Comparison of ENCODE assay signal across 18 mouse cellular contexts in genomic region chr4:149150256-149150655, GRCm38 (mm10). TPM values are rescaled to one million over a fixed set of nuclear protein-coding genes. Genes with fewer than 3 reads are reported as not detected.
A peak's percentile ranks its signal among the peaks of the same experiment; 100 is the strongest.
DNase-seq lines count a peak whose midpoint lies in the region; ATAC-seq and TF ChIP-seq lines count a peak whose summit lies in the region.
"Had no signal": no experiment of that assay in that cellular context is flagged by ENCODE, and none has a peak within 500 bp of the region (broad histone marks: within the 10 kb centered on the region; RNA-seq: fewer than 3 reads in every experiment).

No protein-coding gene starts in this region.

- TF ChIP-seq CTCF in gastrocnemius, adult 2 months (IDR thresholded peaks at IDR 0.05): no peak

- no peak overlapping the region for H3K4me3 ChIP-seq in gastrocnemius, adult 2 months
- H3K4me3 ChIP-seq in liver, embryonic 16.5 days (ENCODE audit: low read depth, low read length): no peak overlapping the region
- H3K4me3 ChIP-seq in forebrain, embryonic 10.5 days: no peak overlapping the region
- H3K4me3 ChIP-seq: embryonic facial prominence, embryonic 15.5 days; heart, embryonic 15.5 days; hindbrain, embryonic 15.5 days; lung, embryonic 15.5 days; neural tube, embryonic 13.5 days had no signal

- 68% methylated on average over 11 of the region's 11 CpGs for WGBS in liver, embryonic 16.5 days (ENCODE audit: insufficient replicate concordance)
- 89% methylated on average over 11 of the region's 11 CpGs for WGBS in forebrain, embryonic 10.5 days

- peak; percentile 64 for ATAC-seq in liver, embryonic 16.5 days (ENCODE audit: low read depth)
- ATAC-seq: forebrain, embryonic 14.5 days had no signal

- intact Hi-C loops in gastrocnemius, adult 2 months (cut with DNase I): no loop called here

- peak overlapping the region; percentile 74 for H3K27ac ChIP-seq in gastrocnemius, adult 2 months
- peak overlapping the region; percentile 48; the same call in 1 of the 2 replicates for H3K27ac ChIP-seq in liver, embryonic 16.5 days (ENCODE audit: low read length)
- no peak overlapping the region for H3K27ac ChIP-seq in forebrain, embryonic 10.5 days
- H3K27ac ChIP-seq: embryonic facial prominence, embryonic 15.5 days; heart, embryonic 15.5 days; hindbrain, embryonic 15.5 days; lung, embryonic 15.5 days; neural tube, embryonic 13.5 days had no signal

- H3K36me3 ChIP-seq in liver, embryonic 16.5 days (ENCODE audit: control insufficient read depth, insufficient read depth): peaks cover 24% of the 10 kb centered on the region
- peaks cover 64% of the 10 kb centered on the region for H3K36me3 ChIP-seq in forebrain, embryonic 10.5 days (replicated peaks)

- no peak overlapping the region for H3K4me2 ChIP-seq in liver, embryonic 16.5 days (ENCODE audit: low read depth, low read length)
- H3K4me2 ChIP-seq: embryonic facial prominence, embryonic 15.5 days; heart, embryonic 15.5 days; hindbrain, embryonic 15.5 days; lung, embryonic 15.5 days; neural tube, embryonic 13.5 days had no signal

- peaks cover 14% of the 10 kb centered on the region for H3K4me1 ChIP-seq in liver, embryonic 16.5 days (ENCODE audit: control insufficient read depth, low read depth, low read length)
- peaks cover 19% of the 10 kb centered on the region for H3K4me1 ChIP-seq in forebrain, embryonic 10.5 days
- H3K4me1 ChIP-seq: hindbrain, embryonic 15.5 days had no signal

- no peak overlapping the region for H3K9ac ChIP-seq in liver, embryonic 16.5 days (ENCODE audit: low read depth, low read length)
- H3K9ac ChIP-seq: embryonic facial prominence, embryonic 15.5 days; heart, embryonic 15.5 days; hindbrain, embryonic 15.5 days; lung, embryonic 15.5 days; neural tube, embryonic 13.5 days had no signal

- no peaks in the 10 kb centered on the region for H3K9me3 ChIP-seq in liver, embryonic 16.5 days (replicated peaks; ENCODE audit: control insufficient read depth, low read length)
- H3K9me3 ChIP-seq in forebrain, embryonic 10.5 days: peaks cover 4% of the 10 kb centered on the region; the same call in 1 of the 2 replicates
- H3K9me3 ChIP-seq: embryonic facial prominence, embryonic 15.5 days; heart, embryonic 15.5 days; hindbrain, embryonic 15.5 days; lung, embryonic 15.5 days; neural tube, embryonic 13.5 days had no signal

- peak; percentile 68 for DNase-seq in gastrocnemius, adult 2 months
- DNase-seq in gastrocnemius, postnatal 10 days: no peak
- peak; percentile 31 to 42 for DNase-seq in lung, adult 18-20 months
- no peak for DNase-seq in lung, postnatal 4 days
- DNase-seq in adrenal gland, postnatal 14 days: peak; percentile 78
- no peak for DNase-seq in forebrain, embryonic 10.5 days (ENCODE audit: extremely low spot score, low spot score)
- no peak for DNase-seq in spleen, adult 12 weeks (ENCODE audit: low spot score)
- DNase-seq: cerebellum, adult 8-10 months; retina, postnatal 1 day; thymus, adult 18-20 months had no signal

- no peaks in the 10 kb centered on the region for H3K27me3 ChIP-seq in liver, embryonic 16.5 days (ENCODE audit: control insufficient read depth, insufficient read depth, low read depth, low read length)
- no peaks in the 10 kb centered on the region for H3K27me3 ChIP-seq in forebrain, embryonic 10.5 days (ENCODE audit: poor library complexity, severe bottlenecking)
- H3K27me3 ChIP-seq: embryonic facial prominence, embryonic 15.5 days; heart, embryonic 15.5 days; hindbrain, embryonic 15.5 days; lung, embryonic 15.5 days; neural tube, embryonic 13.5 days had no signal

RNA-seq across cellular contexts. Expression of gene Cenps, which starts 12.8 kb away (rescaled TPM):
- 1 to 10 TPM; 6.5 to 7.0 TPM for total RNA-seq in gastrocnemius, adult 2 months (2021)
- total RNA-seq in gastrocnemius, postnatal 10 days (2021): 10 to 100 TPM in 1 of 2 experiments, 1 to 10 TPM in 1; 8.8 to 10.7 TPM
- 10.6 and 13.0 TPM in 2 replicates for total RNA-seq in adrenal gland, postnatal 14 days (2021)
- 10.6 and 12.3 TPM in 2 replicates for polyA plus RNA-seq in liver, embryonic 16.5 days (2015; fragmentation: Nextera tagmentation; extraction: Ambion mirVana)
- polyA plus RNA-seq in forebrain, embryonic 10.5 days (2016; fragmentation: Nextera tagmentation; extraction: Ambion mirVana): 64.8 and 69.1 TPM in 2 replicates

RNA-seq across cellular contexts. Expression of gene Pgd, which starts 16.3 kb away (rescaled TPM):
- 10 to 100 TPM; 14.4 to 19.1 TPM for total RNA-seq in gastrocnemius, adult 2 months (2021)
- total RNA-seq in gastrocnemius, postnatal 10 days (2021): 10 to 100 TPM; 27.1 to 31.3 TPM
- total RNA-seq in adrenal gland, postnatal 14 days (2021): 191 and 194 TPM in 2 replicates
- polyA plus RNA-seq in liver, embryonic 16.5 days (2015; fragmentation: Nextera tagmentation; extraction: Ambion mirVana): 64.0 and 69.6 TPM in 2 replicates
- 169 and 172 TPM in 2 replicates for polyA plus RNA-seq in forebrain, embryonic 10.5 days (2016; fragmentation: Nextera tagmentation; extraction: Ambion mirVana)

RNA-seq across cellular contexts. Expression of gene Cort, which starts 23.7 kb away (rescaled TPM):
- total RNA-seq in gastrocnemius, adult 2 months (2021): under 1 TPM; 0.36 to 0.51 TPM
- total RNA-seq in gastrocnemius, postnatal 10 days (2021): under 1 TPM; 0.63 to 0.97 TPM
- 1.3 and 2.2 TPM in 2 replicates for total RNA-seq in adrenal gland, postnatal 14 days (2021)
- polyA plus RNA-seq in liver, embryonic 16.5 days (2015; fragmentation: Nextera tagmentation; extraction: Ambion mirVana): not detected in 2 replicates
- polyA plus RNA-seq in forebrain, embryonic 10.5 days (2016; fragmentation: Nextera tagmentation; extraction: Ambion mirVana): 0.30 TPM in 1 of 2 replicates, not detected in the other
- polyA plus RNA-seq: midbrain, embryonic 14.5 days; neural tube, embryonic 13.5 days had no signal

RNA-seq across cellular contexts. Expression of gene Dffa, which starts 46.3 kb away (rescaled TPM):
- 10 to 100 TPM; 60.4 to 90.0 TPM for total RNA-seq in gastrocnemius, adult 2 months (2021)
- total RNA-seq in gastrocnemius, postnatal 10 days (2021): 10 to 100 TPM; 36.3 to 39.5 TPM
- 18.4 and 25.5 TPM in 2 replicates for total RNA-seq in adrenal gland, postnatal 14 days (2021)
- 16.0 and 17.0 TPM in 2 replicates for polyA plus RNA-seq in liver, embryonic 16.5 days (2015; fragmentation: Nextera tagmentation; extraction: Ambion mirVana)
- 30.5 and 33.4 TPM in 2 replicates for polyA plus RNA-seq in forebrain, embryonic 10.5 days (2016; fragmentation: Nextera tagmentation; extraction: Ambion mirVana)

RNA-seq across cellular contexts. Expression of gene Pex14, which starts 50.6 kb away (rescaled TPM):
- 10 to 100 TPM; 21.6 to 24.3 TPM for total RNA-seq in gastrocnemius, adult 2 months (2021)
- 10 to 100 TPM; 23.2 to 26.5 TPM for total RNA-seq in gastrocnemius, postnatal 10 days (2021)
- 61.7 and 64.1 TPM in 2 replicates for total RNA-seq in adrenal gland, postnatal 14 days (2021)
- 28.7 and 31.1 TPM in 2 replicates for polyA plus RNA-seq in liver, embryonic 16.5 days (2015; fragmentation: Nextera tagmentation; extraction: Ambion mirVana)
- 54.4 and 58.9 TPM in 2 replicates for polyA plus RNA-seq in forebrain, embryonic 10.5 days (2016; fragmentation: Nextera tagmentation; extraction: Ambion mirVana)

Comparison
In these comparisons a context has a peak if more than half of its experiments do, and no peak if none do; other contexts are left out.
1. DNase-seq: peak in gastrocnemius, adult 2 months (single experiment), lung, adult 18-20 months (2 of 2) and adrenal gland, postnatal 14 days (single experiment); none in gastrocnemius, postnatal 10 days (single experiment), lung, postnatal 4 days (0 of 2), forebrain, embryonic 10.5 days (single experiment) and spleen, adult 12 weeks (single experiment).